Mouse (Mus musculus) ovary, adult 18-20 months (tissue): Measurements from ENCODE around the gene Asb18.

Experiments
- DNase-seq: peaks from one replicate; pipeline ENCODE4 v3.0.0; 2022; ENCODE audit warnings: low spot score, mixed read lengths

Gene Asb18

DNA sequence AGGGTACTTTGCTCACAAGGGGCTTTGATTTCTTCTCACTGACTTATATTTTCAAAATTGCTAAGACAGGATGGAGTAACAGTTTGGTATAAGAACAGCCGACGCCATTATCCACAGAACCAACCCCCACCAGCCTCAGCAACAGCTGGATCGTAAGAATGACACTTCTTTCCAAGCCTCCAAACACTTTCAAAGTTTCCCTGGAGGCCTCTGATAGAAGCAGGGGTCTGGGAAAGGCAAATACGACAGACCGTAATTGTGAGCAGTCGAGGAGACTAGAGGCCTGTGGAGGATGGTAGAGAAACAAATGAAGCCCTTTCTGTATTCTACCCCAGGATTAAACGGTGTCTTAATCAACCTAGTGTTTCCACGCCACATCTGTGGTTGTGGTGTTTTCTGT lies 42.6 kb downstream of the Asb18 start:
- DNase-seq, result no peak

DNA sequence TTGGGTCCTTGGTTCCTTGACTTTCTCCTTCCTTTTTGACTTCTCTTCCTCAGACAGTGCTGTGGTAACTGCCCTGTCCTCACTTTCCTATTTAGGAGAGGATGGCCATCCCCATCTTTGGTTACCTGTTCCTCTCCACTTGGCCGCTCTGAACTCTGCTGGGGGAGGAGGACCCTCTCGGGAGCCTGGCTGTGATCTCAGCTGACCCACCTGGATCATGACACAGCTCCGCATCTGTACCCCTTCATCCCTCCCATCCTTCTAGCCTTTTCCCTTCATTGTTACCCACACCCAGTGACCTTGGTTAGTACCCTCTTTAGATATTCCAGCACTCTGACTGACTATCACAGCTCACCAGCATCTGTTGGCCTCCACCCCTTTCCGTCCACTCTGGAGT lies 44.8 kb downstream of the Asb18 start:
- DNase-seq, result no peak

DNA sequence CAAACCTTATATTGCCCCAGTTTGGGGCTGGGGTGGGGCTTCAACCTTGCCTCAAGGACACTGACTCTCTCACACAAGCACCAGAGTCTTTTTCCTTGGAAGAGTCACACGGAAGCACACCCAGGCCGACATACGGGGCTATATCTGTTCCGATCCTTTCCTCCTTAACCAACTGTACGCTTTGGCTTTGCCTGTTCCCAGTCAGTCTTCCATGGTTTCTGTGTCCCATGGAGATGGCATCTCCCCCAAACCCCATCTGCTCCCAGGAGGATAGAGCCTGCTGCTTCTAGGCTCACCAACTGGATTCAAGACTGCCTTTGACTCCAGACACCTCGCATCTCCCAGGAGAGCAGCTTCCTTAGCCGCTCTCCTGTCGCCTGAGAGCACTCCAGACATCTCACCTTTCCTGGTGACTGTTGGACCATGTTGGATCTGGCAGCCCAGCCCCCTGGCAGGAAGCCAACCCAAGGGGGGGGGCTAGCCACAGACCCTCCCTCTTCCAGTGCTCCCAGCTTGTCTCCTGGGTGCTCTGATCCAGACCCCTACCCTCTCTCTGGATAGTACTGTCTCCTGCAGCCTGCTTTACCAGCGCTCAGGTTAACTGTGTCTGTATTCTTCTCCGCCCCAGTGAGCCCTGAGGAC lies 45.3 kb downstream of the Asb18 start:
- no peak for DNase-seq

DNA sequence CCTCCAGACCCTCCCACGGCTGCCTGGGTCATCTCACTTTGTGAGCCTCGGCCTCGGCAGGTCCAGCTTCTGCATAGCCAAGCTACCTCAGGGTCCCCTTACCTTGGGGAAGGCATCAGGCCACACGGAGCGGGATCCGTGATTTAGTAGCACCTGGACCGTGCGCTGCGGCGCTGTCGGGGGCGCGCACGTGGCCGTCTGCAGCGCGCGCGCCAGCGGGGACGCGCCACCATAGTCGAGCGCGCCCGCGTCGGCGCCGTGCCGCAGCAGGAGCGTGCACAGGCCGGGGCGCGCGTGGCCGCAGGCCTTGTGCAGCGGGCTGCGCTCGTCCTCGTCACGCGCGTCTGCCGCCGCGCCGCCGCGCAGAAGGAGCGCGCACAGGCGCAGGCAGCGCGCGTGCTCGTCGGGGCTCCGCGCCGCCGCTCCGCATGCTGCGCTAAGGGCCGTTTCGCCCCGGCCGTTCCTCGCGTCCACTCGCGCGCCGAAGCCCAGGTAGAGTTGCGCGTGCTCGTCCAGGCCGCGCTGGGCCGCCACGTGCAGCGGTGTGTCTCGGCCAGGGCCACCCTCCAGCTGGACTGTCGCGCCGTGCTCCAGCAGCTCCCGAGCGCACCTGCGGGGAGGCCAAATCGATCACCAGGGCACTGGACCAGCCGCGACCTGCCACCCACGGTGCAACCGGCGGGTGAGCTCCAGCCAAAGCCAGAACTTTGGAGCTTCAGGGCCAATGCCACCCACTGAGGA lies 46.2 kb downstream of the Asb18 start:
- DNase-seq, result no peak

DNA sequence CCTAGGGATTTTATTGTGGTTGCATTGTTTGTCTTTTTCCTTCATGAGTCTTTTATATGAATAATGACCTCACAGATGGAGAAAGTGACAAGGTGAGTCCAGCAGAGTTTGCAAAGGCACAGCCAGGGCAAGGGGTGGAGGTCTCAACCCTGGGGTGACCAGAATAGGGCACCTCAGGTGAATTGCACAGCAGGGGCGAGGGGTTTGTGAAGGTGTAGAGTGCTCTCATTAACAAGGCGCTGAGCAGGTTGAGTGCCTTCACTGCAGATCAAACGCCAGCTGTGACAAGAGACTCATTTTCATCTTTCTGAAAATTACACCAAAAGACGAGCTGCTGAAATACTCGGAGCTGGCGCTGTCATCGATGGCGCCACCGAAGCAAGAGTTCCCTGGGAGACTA lies 46.9 kb downstream of the Asb18 start:
- no peak for DNase-seq

DNA sequence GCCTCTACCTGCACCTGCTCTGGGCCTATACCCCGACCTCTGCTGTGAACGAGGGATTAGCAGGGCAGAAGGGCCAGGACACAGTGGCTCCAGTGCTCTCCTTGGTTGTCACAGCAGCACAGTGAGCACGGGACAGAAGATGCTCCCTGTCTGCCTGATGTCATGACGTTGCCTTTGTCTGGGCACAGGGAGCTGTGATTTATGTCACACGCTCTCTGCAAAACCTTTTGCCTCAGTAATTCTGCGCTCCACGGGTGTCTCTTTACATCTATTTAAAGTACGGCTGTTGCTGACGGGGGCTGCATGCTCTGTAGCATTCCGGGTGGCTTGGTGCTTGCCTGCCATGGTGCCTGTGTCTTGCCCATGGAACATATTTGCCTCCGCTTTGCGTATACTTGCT lies 50.0 kb downstream of the Asb18 start:
- DNase-seq, result no peak

DNA sequence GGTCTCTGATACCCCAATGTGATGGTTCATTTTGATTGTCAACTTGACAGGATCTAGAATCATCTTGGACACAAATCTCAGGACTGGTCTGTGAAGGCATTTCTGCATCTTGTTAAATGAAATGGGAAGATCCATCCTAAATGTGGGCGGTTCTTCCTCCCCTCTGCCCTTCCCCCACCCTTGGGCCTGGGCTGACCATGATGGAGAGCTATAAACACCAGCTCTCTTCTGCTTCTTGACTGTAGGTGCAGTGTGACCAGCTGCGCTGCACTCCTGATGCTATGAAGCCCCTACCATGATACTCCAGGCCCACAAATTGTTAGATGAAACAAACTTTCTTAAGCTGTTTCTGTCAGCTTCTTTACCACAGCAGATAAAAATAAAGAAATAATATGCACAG lies 51.2 kb downstream of the Asb18 start:
- DNase-seq, result no peak

DNA sequence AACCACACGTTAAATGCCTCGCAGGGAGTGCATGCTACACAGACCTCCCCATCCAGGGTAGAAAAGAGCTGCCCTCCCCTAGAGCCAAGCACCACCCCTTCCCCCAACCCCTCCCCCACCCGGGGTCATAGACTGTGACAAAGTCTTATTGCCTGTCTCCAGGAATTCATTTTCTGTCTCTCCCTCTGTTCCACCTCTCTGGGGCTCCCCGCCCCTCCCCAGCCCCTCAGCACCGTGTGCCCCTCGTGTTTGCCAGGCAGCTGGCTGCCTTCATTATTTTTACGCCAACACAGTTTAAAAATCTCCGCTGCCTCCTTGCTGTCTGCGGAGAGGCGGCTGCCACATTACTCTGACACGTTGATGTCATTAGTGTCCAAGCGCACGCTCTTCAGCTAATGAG lies 52.4 kb downstream of the Asb18 start:
- no peak for DNase-seq

DNA sequence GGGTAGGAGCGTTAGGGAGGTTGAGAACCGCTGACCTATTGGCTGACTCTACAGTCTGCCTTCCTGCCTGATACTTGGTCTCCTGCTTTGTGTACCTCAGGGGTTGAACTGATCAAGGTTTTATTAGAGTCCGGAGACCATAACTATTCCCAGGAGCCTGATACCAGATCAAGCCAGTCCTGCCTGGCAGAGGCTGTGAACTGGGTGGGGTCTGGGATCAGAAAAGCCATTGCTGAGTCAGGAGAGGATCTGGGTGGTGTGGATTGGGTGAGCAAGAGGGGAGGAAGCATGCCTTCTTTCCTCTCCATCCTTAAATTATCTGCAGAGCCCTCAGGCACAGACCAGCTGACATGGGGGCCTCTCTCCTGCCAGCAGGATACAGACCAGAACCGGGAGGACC lies 55.1 kb downstream of the Asb18 start:
- DNase-seq, result no peak

DNA sequence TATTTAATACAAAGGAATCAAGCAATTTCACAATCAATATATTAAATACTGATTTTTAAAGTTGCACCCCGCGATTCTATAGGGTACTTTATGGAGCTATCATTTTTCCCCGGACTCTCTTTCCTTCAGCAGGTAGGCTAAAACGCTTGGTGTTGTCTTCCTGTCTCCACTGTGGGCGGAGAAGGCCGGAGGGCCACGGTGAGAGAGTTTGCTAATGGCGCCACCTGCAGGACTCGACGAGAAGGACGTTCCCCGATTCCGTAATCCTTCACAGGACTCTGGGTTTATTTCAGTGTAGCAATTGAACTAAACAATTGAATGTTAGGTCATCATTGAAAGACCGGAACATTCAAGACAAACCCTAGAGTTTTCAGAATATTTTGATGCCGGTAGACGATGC lies 71.3 kb downstream of the Asb18 start:
- no peak for DNase-seq

DNA sequence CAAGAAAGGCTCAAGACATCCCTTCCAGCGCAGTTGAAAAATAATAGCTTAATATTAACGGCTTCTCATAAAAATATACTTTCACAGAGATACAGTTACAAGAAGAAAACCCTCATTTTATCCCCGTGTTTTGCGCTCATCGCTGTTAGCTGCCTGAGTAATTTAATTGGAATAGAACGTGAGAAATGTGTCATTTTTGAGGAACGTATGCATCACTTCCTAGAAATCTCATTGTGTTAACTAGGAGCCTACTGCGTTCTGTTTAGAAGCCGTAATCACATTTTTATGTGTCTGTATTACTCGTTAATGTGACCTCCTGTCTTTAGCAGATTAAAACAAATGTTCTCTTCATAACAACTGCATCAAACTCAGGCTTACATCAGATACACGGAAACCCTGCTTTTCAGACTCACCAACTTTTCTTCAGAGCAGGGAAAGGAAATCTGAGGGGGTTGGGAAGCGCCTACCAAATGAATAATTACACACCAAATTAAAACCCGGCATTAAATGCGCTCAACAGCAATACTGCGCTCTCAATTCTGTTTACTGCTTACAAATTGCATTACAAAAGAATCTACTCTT lies 72.0 kb downstream of the Asb18 start:
- no peak for DNase-seq

DNA sequence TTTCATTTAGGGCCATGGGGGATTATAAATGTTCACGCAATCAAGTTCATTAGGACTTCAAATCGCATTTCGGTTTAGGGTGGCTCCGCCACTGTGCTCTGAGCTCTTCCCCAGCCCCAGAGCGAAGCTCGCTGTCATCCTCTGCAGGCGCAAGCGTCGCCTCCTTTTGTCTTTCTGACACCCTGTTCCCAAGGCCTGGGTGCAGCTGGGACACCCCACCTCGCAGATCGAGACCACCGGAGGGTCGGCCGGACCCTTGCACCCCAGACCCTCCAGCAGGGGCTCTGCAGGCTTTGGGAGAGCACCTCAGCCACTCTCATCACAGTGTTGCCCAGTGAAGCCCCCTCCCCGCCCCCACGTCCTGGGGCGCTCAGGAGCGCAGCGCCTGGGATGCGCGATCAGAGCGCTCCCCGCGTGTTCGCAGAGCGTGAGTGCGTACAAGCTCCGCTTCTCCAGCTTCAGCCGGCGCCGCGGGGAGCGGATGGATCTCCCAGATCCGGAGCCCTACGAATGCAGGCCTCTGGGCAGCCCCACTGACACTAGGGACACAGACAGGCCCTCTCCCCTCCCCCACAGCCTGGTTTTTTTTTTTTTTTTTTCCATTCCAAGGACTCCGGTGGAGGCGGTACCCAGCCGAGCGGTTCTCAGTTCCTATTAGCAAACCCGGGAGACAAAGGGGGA lies 72.6 kb downstream of the Asb18 start:
- no peak for DNase-seq

DNA sequence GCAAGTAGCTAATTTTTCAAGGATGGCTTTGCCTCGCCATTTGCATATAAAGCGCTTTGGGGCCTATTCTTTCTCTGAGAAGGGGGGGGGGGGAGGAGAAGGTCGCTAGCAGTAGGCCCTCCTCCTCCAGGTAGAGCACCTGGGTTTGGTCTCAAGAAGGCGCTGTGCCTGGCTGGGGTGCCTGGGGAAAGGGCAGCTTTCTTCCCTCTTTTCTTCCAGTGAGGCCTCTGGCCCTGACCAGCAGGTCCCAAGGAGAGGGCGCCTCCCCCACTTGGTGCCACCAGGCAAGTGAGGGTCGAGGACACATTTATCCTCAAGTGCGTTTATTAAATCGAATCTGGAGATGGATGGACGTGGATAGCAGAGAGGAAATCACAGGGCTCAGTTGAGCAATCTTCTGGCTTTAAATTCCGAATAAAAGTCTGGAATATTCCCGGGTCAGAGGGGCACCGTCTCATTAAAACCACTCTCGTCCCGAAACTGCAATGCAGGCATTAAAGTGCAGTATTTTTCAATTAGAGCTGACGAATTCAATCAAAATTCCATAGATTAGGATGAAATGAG lies 73.4 kb downstream of the Asb18 start:
- DNase-seq, result no peak

DNA sequence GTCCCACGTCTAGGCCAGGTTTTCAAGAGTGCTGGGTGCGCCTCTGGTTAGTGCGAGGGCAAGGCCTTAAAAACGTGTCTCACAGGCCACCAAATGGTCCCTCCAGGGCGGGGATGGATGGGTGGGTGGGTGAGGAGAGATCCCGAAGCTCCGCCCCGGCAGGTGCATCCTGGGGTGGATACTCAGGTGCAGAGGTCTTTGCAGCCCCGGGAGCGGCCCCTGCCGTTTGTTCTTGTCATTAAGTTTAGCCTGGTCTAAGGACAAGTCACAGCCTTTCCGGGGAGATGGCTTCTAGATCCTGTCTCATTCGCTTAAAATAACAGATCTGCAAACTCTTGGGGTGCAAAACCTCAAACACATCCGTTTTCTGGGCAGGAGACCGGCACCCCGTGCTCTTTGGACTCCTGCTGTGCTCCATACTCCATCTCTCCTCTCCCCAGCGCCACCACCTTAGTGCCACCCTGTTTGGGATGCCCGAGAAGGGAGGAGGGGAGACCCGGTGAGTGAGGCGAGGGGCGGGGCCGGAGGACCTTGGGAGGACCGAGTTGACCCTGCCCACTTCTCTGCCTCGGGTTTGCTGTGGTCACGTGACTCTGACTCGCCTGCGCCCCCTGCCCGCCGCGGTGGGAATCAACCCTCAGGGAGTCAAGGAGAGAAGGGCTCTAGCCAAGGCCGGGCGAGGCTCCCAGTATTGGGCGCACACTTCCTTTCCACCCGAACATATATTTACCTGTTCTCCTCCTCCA lies 74.3 kb downstream of the Asb18 start:
- peak; percentile 38 for DNase-seq

DNA sequence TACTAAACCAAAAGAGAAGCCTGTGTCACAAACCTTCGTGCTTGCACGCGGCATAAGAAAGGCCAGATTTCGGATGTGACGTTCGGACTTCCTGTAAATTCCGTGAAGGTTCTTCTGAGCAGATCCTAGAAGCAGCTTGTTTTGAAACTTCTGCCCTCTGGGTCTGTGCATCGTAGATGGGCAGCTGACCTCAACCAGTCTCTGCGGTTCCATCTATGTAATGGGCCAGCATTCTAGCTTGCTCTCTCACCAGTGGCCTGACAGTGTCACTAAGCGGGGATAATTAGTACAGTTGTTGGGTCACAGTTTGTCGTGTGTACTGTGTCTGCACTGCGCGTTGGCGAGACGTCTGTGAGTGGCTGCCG lies 74.9 kb downstream of the Asb18 start:
- no peak for DNase-seq

DNA sequence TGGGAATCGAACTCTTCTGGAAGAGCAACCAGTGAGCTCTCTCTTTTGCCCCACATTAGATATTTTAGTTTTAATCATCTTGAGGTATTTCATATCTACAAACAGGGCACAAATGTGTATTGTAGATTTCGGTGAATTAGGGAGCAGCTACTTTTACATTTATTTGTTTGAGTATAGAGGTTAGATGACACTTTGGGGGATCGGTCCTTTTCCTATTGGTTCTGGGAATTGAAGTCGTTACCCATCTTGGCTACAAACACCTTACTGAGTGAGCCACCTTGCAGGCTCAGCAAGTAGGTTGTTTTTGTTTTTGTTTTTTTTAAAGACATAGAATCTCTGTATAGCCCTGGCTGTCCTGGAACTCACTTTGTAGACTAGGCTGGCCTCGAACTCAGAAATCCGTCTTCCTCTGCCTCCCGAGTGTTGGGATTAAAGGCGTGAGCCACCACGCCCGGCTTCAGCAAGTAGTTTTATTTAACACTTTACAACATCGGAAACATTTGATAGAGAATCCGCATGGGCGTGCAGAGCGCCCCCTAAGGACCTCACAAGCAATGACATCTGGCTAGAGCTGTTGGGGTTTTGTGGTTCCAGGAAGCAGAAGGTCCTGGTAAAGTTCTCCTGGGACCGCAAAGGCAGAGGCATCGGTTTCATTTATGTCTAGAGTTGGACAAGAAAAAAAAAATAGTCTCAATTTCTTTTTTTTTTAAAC lies 75.4 kb downstream of the Asb18 start:
- no peak for DNase-seq

DNA sequence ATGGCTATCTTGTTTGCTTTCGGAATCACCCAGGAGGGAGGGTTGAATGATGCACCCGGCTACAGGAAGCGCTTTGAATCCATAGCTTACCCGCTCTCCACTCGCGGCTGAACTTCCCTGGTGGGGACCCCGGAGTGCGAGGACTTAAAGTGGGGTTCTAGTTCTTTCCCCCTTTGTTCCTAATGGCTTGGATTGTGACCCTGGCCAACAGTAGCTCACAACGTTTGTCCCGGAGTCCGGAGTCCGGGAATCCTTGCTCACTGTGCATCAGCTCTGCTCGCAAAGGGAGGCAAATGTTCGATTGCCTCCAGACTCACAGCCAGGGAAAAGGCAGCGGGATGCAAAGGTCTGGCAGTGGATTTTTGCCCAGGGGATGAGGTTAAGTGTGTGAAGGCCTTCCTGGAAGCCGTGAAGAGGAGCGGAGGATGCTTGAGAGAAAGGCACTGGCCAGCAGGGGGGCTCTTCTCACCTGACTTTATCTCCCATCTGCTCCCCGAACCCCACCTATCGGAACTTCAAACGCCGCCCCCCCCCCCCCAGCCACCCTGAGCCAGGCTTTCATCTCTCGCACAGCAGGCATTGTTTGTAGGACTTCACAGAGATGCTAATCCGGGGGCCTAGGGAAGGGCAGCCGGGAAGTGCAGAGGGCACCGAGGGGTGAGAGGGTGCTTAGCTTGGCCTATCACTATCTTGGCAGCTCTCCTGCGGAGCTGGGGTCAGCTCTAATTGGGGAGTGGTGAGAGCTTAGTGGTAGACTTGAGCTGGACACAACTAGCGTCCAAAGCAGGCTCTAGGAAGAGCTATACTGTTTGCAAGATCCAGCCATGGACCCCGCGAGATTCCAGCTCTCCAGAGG lies 78.7 kb downstream of the Asb18 start:
- DNase-seq, result no peak

DNA sequence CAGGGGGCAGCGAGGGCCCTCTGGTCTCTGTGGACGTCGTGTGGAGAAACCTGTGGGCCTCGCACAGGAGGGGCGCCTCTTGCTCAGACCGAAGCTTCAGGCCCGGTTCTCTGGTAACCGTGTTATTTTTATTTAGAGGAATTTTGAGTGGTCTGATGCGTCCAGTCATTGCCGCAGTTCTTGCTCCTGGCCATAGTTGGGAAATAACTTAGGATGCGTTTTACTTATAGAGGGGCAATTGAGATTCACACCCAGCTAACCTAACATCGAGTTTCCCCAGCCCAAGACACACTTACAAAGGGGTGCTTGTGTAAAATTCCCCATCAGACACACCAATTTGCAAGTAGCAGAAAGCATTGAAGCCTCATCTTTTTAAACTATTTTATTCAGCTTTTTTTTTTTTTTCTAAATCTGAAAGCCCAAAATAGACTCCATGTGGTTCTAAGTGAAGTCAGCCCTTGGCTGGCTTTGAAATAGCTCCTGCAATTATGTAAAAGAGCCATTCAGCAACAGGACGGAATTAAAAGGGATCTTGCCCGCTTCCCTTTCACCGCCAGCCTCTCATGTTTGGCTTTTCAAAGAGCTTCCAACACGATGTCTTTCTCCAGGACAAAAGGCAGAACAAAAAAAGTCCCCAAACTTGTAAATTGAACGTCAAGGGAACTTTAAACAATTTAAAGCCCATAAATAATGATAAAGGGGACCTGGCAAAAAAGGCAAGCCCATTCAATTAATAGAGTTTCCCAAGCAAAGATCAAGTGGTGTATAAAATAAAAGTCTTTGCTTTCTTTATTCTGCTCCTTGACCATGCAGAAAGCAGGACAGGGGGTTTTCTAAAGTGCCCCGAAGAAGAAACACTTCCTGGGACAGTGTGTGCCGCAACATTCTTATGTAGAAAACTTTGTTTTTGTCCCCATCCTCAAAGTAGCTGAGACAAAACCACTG lies 79.9 kb downstream of the Asb18 start:
- DNase-seq, result no peak

DNA sequence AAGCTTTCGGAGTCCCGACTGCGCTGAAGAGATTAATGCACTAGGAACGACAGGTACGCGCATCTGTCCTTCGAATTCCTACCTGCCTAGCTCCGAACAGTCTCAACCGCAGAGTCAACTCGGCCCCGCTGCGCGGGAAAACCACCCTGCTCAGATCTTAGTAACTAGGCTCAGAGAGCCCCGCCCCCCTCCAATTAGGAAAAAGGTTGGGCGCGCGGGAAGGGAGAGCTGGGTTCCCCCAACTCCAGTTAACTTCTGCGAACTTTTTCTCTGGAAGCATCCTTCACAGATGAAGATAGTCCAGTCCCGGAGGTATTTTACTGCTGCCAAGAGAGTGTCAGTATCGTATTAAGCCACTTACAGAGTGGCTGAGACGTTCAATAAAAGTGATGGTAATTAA lies 80.7 kb downstream of the Asb18 start:
- DNase-seq, result no peak
